Comparison of ENCODE assay signal across 8 mouse cellular contexts in the genomic region with DNA sequence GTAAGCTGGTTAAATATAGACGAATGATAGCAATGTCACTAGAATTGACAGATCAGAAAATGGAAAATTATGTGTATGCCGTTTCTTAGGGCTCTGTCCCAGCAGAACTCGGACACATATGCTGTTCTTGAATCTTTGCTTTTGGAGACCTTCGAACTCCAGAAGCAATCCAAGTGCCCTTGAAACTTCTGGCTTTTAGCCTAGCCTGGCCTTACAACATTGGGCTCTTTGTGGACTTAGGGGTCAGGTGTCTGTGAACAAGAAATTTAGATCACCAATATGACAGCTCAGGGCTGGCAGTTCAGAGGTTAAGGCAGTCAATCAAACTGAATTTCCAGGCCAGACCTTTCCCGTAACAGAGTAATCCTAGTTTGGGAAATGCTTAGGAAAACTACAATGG. TPM values are rescaled to one million over a fixed set of nuclear protein-coding genes. Genes with fewer than 3 reads are reported as not detected.
DNase-seq lines count a peak whose midpoint lies in the region; ATAC-seq lines count a peak whose summit lies in the region.

No protein-coding gene starts in this region.

- no peaks in the 10 kb centered on the region for H3K36me3 ChIP-seq in heart, embryonic 12.5 days
- H3K36me3 ChIP-seq in midbrain, embryonic 11.5 days (ENCODE audit: control insufficient read depth, insufficient read depth, low read length): no peaks in the 10 kb centered on the region

- intact Hi-C loops in heart, postnatal 36 days (cut with DNase I): loop anchor here (5.0 kb wide), 1 partner anchor 167 kb away; a partner anchor contains a TSS

- H3K27ac ChIP-seq in heart, embryonic 12.5 days (ENCODE audit: poor library complexity, severe bottlenecking): no peak overlapping the region
- H3K27ac ChIP-seq in midbrain, embryonic 11.5 days (ENCODE audit: low read depth, low read length): no peak overlapping the region

- peak overlapping the region; percentile 85 for H3K9ac ChIP-seq in heart, embryonic 12.5 days
- peak overlapping the region; percentile 1; the same call in 1 of the 2 replicates for H3K9ac ChIP-seq in midbrain, embryonic 11.5 days (ENCODE audit: low read length)

- WGBS in heart, embryonic 12.5 days: 61% methylated on average over 5 of the region's 5 CpGs
- 70% methylated on average over 5 of the region's 5 CpGs for WGBS in midbrain, embryonic 11.5 days

- no peak for DNase-seq in heart, postnatal 36 days
- DNase-seq in adrenal gland, postnatal 14 days: peak; percentile 59
- peak; percentile 10 for DNase-seq in induced T-regulatory cell, adult 2 months (ENCODE audit: low read depth)
- DNase-seq in midbrain, embryonic 11.5 days (ENCODE audit: low spot score, missing footprints): peak; percentile 84
- no peak for DNase-seq in left cerebral cortex, adult 9 months (ENCODE audit: low spot score in 2 of 2)
- DNase-seq in right cerebral cortex, adult 18-20 months: no peak
- no peak for DNase-seq in layer of hippocampus, postnatal 25 days (ENCODE audit: extremely low spot score in 1 of 2, low spot score in 1 of 2)

- peak overlapping the region; percentile 77 for H3K4me3 ChIP-seq in heart, embryonic 12.5 days
- peak overlapping the region; percentile 88 for H3K4me3 ChIP-seq in midbrain, embryonic 11.5 days (ENCODE audit: low read depth, low read length)

- H3K4me2 ChIP-seq in heart, embryonic 12.5 days: peak overlapping the region; percentile 84
- peak overlapping the region; percentile 89 for H3K4me2 ChIP-seq in midbrain, embryonic 11.5 days

- no peaks in the 10 kb centered on the region for H3K27me3 ChIP-seq in heart, embryonic 12.5 days (replicated peaks)
- H3K27me3 ChIP-seq in midbrain, embryonic 11.5 days (ENCODE audit: control insufficient read depth, insufficient read depth, low read length): no peaks in the 10 kb centered on the region

- peaks cover 21% of the 10 kb centered on the region for H3K4me1 ChIP-seq in heart, embryonic 12.5 days (replicated peaks)
- peaks cover 15% of the 10 kb centered on the region for H3K4me1 ChIP-seq in midbrain, embryonic 11.5 days (ENCODE audit: control insufficient read depth, insufficient read depth, low read length)

- ATAC-seq in heart, embryonic 12.5 days (ENCODE audit: insufficient number of reproducible peaks, low FRiP score): no peak
- no peak for ATAC-seq in midbrain, embryonic 11.5 days (ENCODE audit: low FRiP score)

- no peaks in the 10 kb centered on the region for H3K9me3 ChIP-seq in heart, embryonic 12.5 days (replicated peaks)
- H3K9me3 ChIP-seq in midbrain, embryonic 11.5 days (ENCODE audit: control insufficient read depth, low read length): no peaks in the 10 kb centered on the region

RNA-seq across cellular contexts. Expression of a gene that starts 1.1 kb away (rescaled TPM):
- polyA plus RNA-seq in heart, embryonic 12.5 days (2016; fragmentation: Nextera tagmentation; extraction: Ambion mirVana): 1.3 and 1.7 TPM in 2 replicates
- total RNA-seq in heart, postnatal 36 days (2021): 1 to 10 TPM; 4.5 to 5.1 TPM
- 9.1 and 10.7 TPM in 2 replicates for total RNA-seq in adrenal gland, postnatal 14 days (2021)
- 2.2 and 2.3 TPM in 2 replicates for polyA plus RNA-seq in midbrain, embryonic 11.5 days (2014; fragmentation: Nextera tagmentation; extraction: Ambion mirVana)
- 10 to 100 TPM; 15.0 to 18.3 TPM for total RNA-seq in layer of hippocampus, postnatal 25 days (2021)

Comparison
In these comparisons a context has a peak if more than half of its experiments do, and no peak if none do; other contexts are left out.
1. DNase-seq: peak in adrenal gland, postnatal 14 days (single experiment), induced T-regulatory cell, adult 2 months (single experiment) and midbrain, embryonic 11.5 days (single experiment); none in heart, postnatal 36 days (0 of 2), left cerebral cortex, adult 9 months (0 of 2), right cerebral cortex, adult 18-20 months (single experiment) and layer of hippocampus, postnatal 25 days (0 of 2).